Mouse (Mus musculus) E14TG2a.4 (cell line): ENCODE results near the gene Gm21970.
"Not testable (repeated sequence)": the region's sequence is repeated elsewhere in the genome, so short reads cannot be mapped to it uniquely, and the experiment has no call there.

Experiments used
- H3K27me3 ChIP-seq: 2 replicates; pipeline ENCODE4 v1.6.1; 2014; ENCODE audit warnings: low read length, control low read depth; ENCODE audit not compliant: insufficient read depth
- H3K36me3 ChIP-seq: 2 replicates; pipeline ENCODE4 v1.6.1; 2014; ENCODE audit warnings: low read length, control low read depth; ENCODE audit not compliant: insufficient read depth
- H3K4me1 ChIP-seq: replicated peaks from 2 replicates; pipeline ENCODE4 v1.6.1; 2014; ENCODE audit warnings: low read depth, low read length, control low read depth
- H3K4me3 ChIP-seq: replicated peaks from 2 replicates; pipeline ENCODE4 v1.5.1; 2014; ENCODE audit warnings: mild to moderate bottlenecking, low read length
- H3K9me3 ChIP-seq: 2 replicates; pipeline ENCODE4 v1.6.1; 2014; ENCODE audit warnings: low read length, control low read depth
- CTCF ChIP-seq: conservative IDR thresholded peaks from 2 replicates; pipeline ENCODE4 v1.5.1; 2014; ENCODE audit warnings: low read length
- NANOG ChIP-seq: IDR thresholded peaks from 2 replicates; pipeline ENCODE4 v1.6.1; 2014; ENCODE audit warnings: borderline replicate concordance, low read length, mixed read lengths
- POU5F1 ChIP-seq: IDR thresholded peaks from 2 replicates; pipeline ENCODE4 v1.6.1; 2014; ENCODE audit warnings: low read length, borderline replicate concordance

Gene Gm21970

GRCm38 (mm10) chr16:91434119-91434518 lies 42.6 kb downstream of the Gm21970 start:
- Histone ChIP-seq H3K4me3 (no peak overlapping the region), H3K36me3 (no peaks in the 10 kb centered on the region), H3K4me1 (0 out of 2 replicates have a peak, but pooled peaks cover 3% of the 10 kb centered on the region), H3K27me3 (peaks cover 9% of the 10 kb centered on the region; the same call in 1 of the 2 replicates), H3K9me3 (peaks cover 25% of the 10 kb centered on the region)
- TF ChIP-seq NANOG (no peak), CTCF (no peak), POU5F1 (no peak)

DNA sequence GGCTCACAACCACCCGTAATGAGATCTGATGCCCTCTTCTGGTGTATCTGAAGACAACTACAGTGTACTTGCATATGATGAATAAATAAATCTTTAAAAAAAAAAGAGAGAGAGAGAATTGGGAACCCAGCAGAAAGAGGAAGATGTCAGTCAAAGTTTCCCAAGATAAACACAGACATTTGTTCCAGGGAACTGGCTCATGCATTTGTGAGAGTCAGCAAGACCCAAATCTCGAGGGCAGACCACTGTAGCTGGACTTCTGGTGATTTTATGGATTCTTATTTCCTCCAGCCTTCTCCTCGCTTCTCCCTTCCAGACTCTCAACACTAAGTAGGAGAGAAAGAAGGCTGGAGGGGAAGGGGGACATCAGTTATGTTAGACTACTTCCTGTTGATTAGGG lies 46.6 kb downstream of the Gm21970 start:
- peaks cover 18% of the 10 kb centered on the region for H3K9me3 ChIP-seq
- TF ChIP-seq CTCF: no peak
- no peak for TF ChIP-seq NANOG
- TF ChIP-seq POU5F1: no peak
- H3K27me3 ChIP-seq: peaks cover 7% of the 10 kb centered on the region; the same call in 1 of the 2 replicates
- no peaks in the 10 kb centered on the region for H3K36me3 ChIP-seq
- H3K4me3 ChIP-seq: no peak overlapping the region
- no peaks in the 10 kb centered on the region for H3K4me1 ChIP-seq

DNA sequence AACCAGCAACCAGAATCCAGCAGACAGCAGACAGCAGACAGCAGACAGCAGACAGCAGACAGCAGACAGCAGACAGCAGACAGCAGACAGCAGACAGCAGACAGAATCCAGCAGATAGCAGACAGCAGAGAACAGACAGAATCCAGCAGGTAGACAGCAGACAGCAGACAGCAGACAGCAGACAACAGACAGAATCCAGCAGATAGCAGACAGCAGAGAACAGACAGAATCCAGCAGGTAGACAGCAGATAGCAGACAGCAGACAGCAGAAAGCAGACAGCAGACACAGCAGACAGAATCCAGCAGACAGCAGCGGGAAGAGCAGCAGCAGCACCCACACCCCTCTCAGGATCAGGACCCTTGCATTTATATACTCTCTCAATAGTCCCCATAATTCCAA lies 47.1 kb downstream of the Gm21970 start:
- not testable (repeated sequence) for H3K4me3 ChIP-seq, H3K4me1 ChIP-seq, H3K27me3 ChIP-seq, H3K36me3 ChIP-seq
- H3K9me3 ChIP-seq: peaks cover 13% of the 10 kb centered on the region

GRCm38 (mm10) chr16:91441366-91441765 lies 49.8 kb downstream of the Gm21970 start:
- Histone ChIP-seq H3K4me3 (no peak overlapping the region), H3K9me3 (peaks cover 11% of the 10 kb centered on the region; the same call in 1 of the 2 replicates), H3K36me3 (no peaks in the 10 kb centered on the region), H3K4me1 (no peaks in the 10 kb centered on the region), H3K27me3 (peaks cover 6% of the 10 kb centered on the region)
- TF ChIP-seq CTCF (no peak), NANOG (no peak), POU5F1 (no peak)

DNA sequence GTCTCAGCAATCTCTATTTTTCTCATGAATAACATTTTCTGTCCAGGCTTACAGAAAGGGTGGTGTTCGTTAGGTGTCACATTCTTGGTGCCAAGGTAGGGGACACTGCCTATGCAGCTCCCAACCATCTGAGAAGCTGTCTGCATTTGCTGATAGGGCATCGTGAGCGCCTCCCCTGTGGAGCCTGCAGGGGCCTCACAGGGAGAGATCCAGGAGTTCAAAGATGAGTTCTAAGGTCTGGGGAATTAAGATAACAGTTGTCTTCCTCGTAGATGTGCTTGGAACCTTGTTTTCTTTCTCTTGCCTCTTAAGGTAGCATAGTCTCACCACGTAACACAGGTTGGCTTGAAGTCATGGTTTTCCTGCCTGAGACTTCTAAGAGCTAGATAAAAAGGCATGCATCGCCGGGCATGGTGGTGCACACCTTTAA lies 50.3 kb downstream of the Gm21970 start:
- Histone ChIP-seq H3K4me3 (no peak overlapping the region), H3K36me3 (no peaks in the 10 kb centered on the region), H3K9me3 (peaks cover 11% of the 10 kb centered on the region; the same call in 1 of the 2 replicates), H3K4me1 (no peaks in the 10 kb centered on the region), H3K27me3 (peaks cover 1% of the 10 kb centered on the region)
- TF ChIP-seq CTCF: no peak
- no peak for TF ChIP-seq POU5F1
- TF ChIP-seq NANOG: no peak

DNA sequence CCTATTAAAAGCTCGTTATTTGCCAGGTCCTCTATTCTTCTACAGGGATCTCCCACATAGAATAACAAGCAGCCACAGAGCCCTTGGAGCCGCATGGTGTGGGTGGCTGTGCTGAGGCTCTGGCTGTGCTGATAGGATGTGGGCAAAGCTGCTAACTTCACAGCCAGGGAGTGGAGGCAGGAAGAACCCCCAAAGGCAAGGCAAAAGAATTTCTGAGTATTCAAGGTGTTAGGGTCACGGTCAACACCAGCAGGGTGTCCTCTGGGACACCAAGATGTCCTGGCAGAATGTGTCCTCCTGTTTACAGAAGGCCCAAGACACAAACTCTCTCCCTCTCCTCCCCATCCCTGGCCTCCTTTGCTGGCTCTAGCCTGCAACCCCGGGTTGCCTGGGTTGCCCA lies 50.9 kb downstream of the Gm21970 start:
- TF ChIP-seq CTCF (no peak), NANOG (no peak), POU5F1 (no peak)
- Histone ChIP-seq H3K9me3 (peaks cover 11% of the 10 kb centered on the region; the same call in 1 of the 2 replicates), H3K27me3 (no peaks in the 10 kb centered on the region; the same call in 1 of the 2 replicates), H3K36me3 (no peaks in the 10 kb centered on the region), H3K4me1 (no peaks in the 10 kb centered on the region), H3K4me3 (no peak overlapping the region)

GRCm38 (mm10) chr16:91443211-91443611 lies 51.7 kb downstream of the Gm21970 start:
- H3K4me3 ChIP-seq: no peak overlapping the region
- H3K27me3 ChIP-seq: no peaks in the 10 kb centered on the region; the same call in 1 of the 2 replicates
- no peaks in the 10 kb centered on the region for H3K4me1 ChIP-seq
- no peak for TF ChIP-seq POU5F1
- no peak for TF ChIP-seq CTCF
- no peak for TF ChIP-seq NANOG
- H3K9me3 ChIP-seq: peaks cover 11% of the 10 kb centered on the region; the same call in 1 of the 2 replicates
- no peaks in the 10 kb centered on the region for H3K36me3 ChIP-seq

GRCm38 (mm10) chr16:91444847-91445246 lies 53.3 kb downstream of the Gm21970 start:
- TF ChIP-seq CTCF (no peak), NANOG (no peak), POU5F1 (no peak)
- no peaks in the 10 kb centered on the region for H3K4me1 ChIP-seq
- H3K36me3 ChIP-seq: no peaks in the 10 kb centered on the region
- no peak overlapping the region for H3K4me3 ChIP-seq
- H3K27me3 ChIP-seq: no peaks in the 10 kb centered on the region; the same call in 1 of the 2 replicates
- H3K9me3 ChIP-seq: 0 out of 2 replicates have a peak, but pooled peaks cover 5% of the 10 kb centered on the region

GRCm38 (mm10) chr16:91445566-91445965 lies 54.0 kb downstream of the Gm21970 start:
- no peaks in the 10 kb centered on the region for H3K36me3 ChIP-seq
- no peak overlapping the region for H3K4me3 ChIP-seq
- TF ChIP-seq POU5F1: no peak
- TF ChIP-seq CTCF: no peak
- TF ChIP-seq NANOG: no peak
- H3K9me3 ChIP-seq: 0 out of 2 replicates have a peak, but pooled peaks cover 5% of the 10 kb centered on the region
- H3K27me3 ChIP-seq: no peaks in the 10 kb centered on the region; the same call in 1 of the 2 replicates
- H3K4me1 ChIP-seq: no peaks in the 10 kb centered on the region
